In the genomic region with DNA sequence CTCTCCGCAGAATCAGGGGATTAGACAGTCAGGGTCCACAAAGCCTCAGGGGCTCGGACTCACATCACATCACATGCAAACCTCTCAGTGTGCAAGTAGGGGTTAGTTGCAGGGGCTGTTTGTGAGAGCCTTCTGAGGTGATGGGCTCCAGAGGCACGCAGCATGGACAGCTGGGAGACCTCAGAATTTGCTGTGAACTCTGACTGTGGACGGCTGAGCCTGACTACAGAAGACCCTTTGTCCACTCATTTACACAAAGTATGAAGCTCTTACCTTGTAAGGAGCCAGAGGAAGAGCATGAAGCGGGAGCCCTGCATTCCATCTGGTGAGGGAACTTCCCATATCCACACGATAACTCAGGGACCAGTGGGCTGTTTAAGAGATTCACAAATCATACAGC, we compare ENCODE assay signal across 29 mouse cellular contexts. TPM values are rescaled to one million over a fixed set of nuclear protein-coding genes. Genes with fewer than 3 reads are reported as not detected.
DNase-seq lines count a peak whose midpoint lies in the region; ATAC-seq and TF ChIP-seq lines count a peak whose summit lies in the region.
"Had no signal": no experiment of that assay in that cellular context is flagged by ENCODE, and none has a peak within 500 bp of the region (broad histone marks: within the 10 kb centered on the region; RNA-seq: fewer than 3 reads in every experiment).

No protein-coding gene starts in this region.

- no peak for ATAC-seq in forebrain, embryonic 12.5 days (ENCODE audit: low FRiP score)
- ATAC-seq in forebrain, embryonic 13.5 days = no peak
- ATAC-seq in lung, embryonic 14.5 days (ENCODE audit: insufficient read depth) = 0 out of 2 replicates have a peak, but pooled peaks have one; percentile 35
- no peak for ATAC-seq in embryonic facial prominence, embryonic 12.5 days (ENCODE audit: insufficient number of reproducible peaks, insufficient read depth, low FRiP score, low TSS enrichment)
- ATAC-seq in stomach, embryonic 15.5 days (ENCODE audit: insufficient read depth, low FRiP score, low read depth) = no peak
- no peak for ATAC-seq in hindbrain, postnatal 0 days
- ATAC-seq: inflammation-experienced regulatory T-cells, adult 6 months; liver, embryonic 12.5 days had no signal

- no peak for TF ChIP-seq CTCF in lung, embryonic 14.5 days (IDR thresholded peaks at IDR 0.05; ENCODE audit: low read depth)
- no peak for TF ChIP-seq CTCF in hindbrain, postnatal 0 days (IDR thresholded peaks at IDR 0.05; ENCODE audit: low read depth)

- no peaks in the 10 kb centered on the region for H3K9me3 ChIP-seq in forebrain, embryonic 12.5 days
- H3K9me3 ChIP-seq in forebrain, embryonic 13.5 days (replicated peaks) = no peaks in the 10 kb centered on the region
- no peaks in the 10 kb centered on the region for H3K9me3 ChIP-seq in lung, embryonic 14.5 days (ENCODE audit: low read depth, low read length)
- H3K9me3 ChIP-seq in embryonic facial prominence, embryonic 12.5 days = no peaks in the 10 kb centered on the region
- no peaks in the 10 kb centered on the region for H3K9me3 ChIP-seq in stomach, embryonic 15.5 days
- no peaks in the 10 kb centered on the region for H3K9me3 ChIP-seq in hindbrain, postnatal 0 days (ENCODE audit: low read length)
- H3K9me3 ChIP-seq: embryonic facial prominence, embryonic 15.5 days; G1E; heart, embryonic 15.5 days; limb, embryonic 12.5 days; liver, embryonic 12.5 days; midbrain, embryonic 12.5 days had no signal

- H3K4me3 ChIP-seq in forebrain, embryonic 12.5 days (replicated peaks) = no peak overlapping the region
- no peak overlapping the region for H3K4me3 ChIP-seq in forebrain, embryonic 13.5 days
- no peak overlapping the region for H3K4me3 ChIP-seq in lung, embryonic 14.5 days (ENCODE audit: low read depth, low read length)
- H3K4me3 ChIP-seq in embryonic facial prominence, embryonic 12.5 days = no peak overlapping the region
- no peak overlapping the region for H3K4me3 ChIP-seq in stomach, embryonic 15.5 days (replicated peaks)
- H3K4me3 ChIP-seq in hindbrain, postnatal 0 days (ENCODE audit: low read length) = no peak overlapping the region
- H3K4me3 ChIP-seq: embryonic facial prominence, embryonic 15.5 days; heart, embryonic 15.5 days; limb, embryonic 12.5 days; liver, embryonic 12.5 days; midbrain, embryonic 12.5 days had no signal

- H3K4me1 ChIP-seq in forebrain, embryonic 12.5 days = peaks cover 10% of the 10 kb centered on the region
- no peaks in the 10 kb centered on the region for H3K4me1 ChIP-seq in forebrain, embryonic 13.5 days
- H3K4me1 ChIP-seq in lung, embryonic 14.5 days (ENCODE audit: insufficient read depth) = no peaks in the 10 kb centered on the region
- peaks cover 33% of the 10 kb centered on the region for H3K4me1 ChIP-seq in embryonic facial prominence, embryonic 12.5 days
- H3K4me1 ChIP-seq in stomach, embryonic 15.5 days = no peaks in the 10 kb centered on the region
- H3K4me1 ChIP-seq in hindbrain, postnatal 0 days (ENCODE audit: insufficient read depth, low read length) = no peaks in the 10 kb centered on the region
- H3K4me1 ChIP-seq: heart, embryonic 15.5 days; liver, embryonic 12.5 days had no signal

- 53% methylated on average over 6 of the region's 6 CpGs for WGBS in forebrain, embryonic 12.5 days
- 44% methylated on average over 6 of the region's 6 CpGs for WGBS in forebrain, embryonic 13.5 days
- 25% methylated on average over 6 of the region's 6 CpGs for WGBS in lung, embryonic 14.5 days
- 25% methylated on average over 6 of the region's 6 CpGs for WGBS in embryonic facial prominence, embryonic 12.5 days
- 21% methylated on average over 6 of the region's 6 CpGs for WGBS in stomach, embryonic 15.5 days
- 55% methylated on average over 6 of the region's 6 CpGs for WGBS in hindbrain, postnatal 0 days

- H3K27me3 ChIP-seq in forebrain, embryonic 12.5 days = no peaks in the 10 kb centered on the region
- no peaks in the 10 kb centered on the region for H3K27me3 ChIP-seq in forebrain, embryonic 13.5 days
- H3K27me3 ChIP-seq in lung, embryonic 14.5 days (ENCODE audit: insufficient read depth, low read length) = no peaks in the 10 kb centered on the region
- no peaks in the 10 kb centered on the region for H3K27me3 ChIP-seq in embryonic facial prominence, embryonic 12.5 days
- H3K27me3 ChIP-seq in stomach, embryonic 15.5 days (replicated peaks) = no peaks in the 10 kb centered on the region
- H3K27me3 ChIP-seq in hindbrain, postnatal 0 days (ENCODE audit: insufficient read depth, low read length) = no peaks in the 10 kb centered on the region
- H3K27me3 ChIP-seq: embryonic facial prominence, embryonic 15.5 days; heart, embryonic 15.5 days; limb, embryonic 12.5 days; liver, embryonic 12.5 days; midbrain, embryonic 12.5 days had no signal

- H3K36me3 ChIP-seq in forebrain, embryonic 12.5 days (replicated peaks) = no peaks in the 10 kb centered on the region
- no peaks in the 10 kb centered on the region for H3K36me3 ChIP-seq in forebrain, embryonic 13.5 days (ENCODE audit: poor library complexity, severe bottlenecking)
- H3K36me3 ChIP-seq in lung, embryonic 14.5 days (ENCODE audit: insufficient read depth) = no peaks in the 10 kb centered on the region
- no peaks in the 10 kb centered on the region for H3K36me3 ChIP-seq in embryonic facial prominence, embryonic 12.5 days
- H3K36me3 ChIP-seq in stomach, embryonic 15.5 days = no peaks in the 10 kb centered on the region
- H3K36me3 ChIP-seq in hindbrain, postnatal 0 days (ENCODE audit: insufficient read depth, low read length) = no peaks in the 10 kb centered on the region
- H3K36me3 ChIP-seq: embryonic facial prominence, embryonic 15.5 days; G1E; heart, embryonic 15.5 days; limb, embryonic 12.5 days; liver, embryonic 12.5 days; midbrain, embryonic 12.5 days had no signal

- H3K9ac ChIP-seq in forebrain, embryonic 12.5 days = no peak overlapping the region
- H3K9ac ChIP-seq in forebrain, embryonic 13.5 days = no peak overlapping the region
- no peak overlapping the region for H3K9ac ChIP-seq in lung, embryonic 14.5 days
- no peak overlapping the region for H3K9ac ChIP-seq in embryonic facial prominence, embryonic 12.5 days
- no peak overlapping the region for H3K9ac ChIP-seq in stomach, embryonic 15.5 days
- H3K9ac ChIP-seq in hindbrain, postnatal 0 days (replicated peaks; ENCODE audit: low read length) = no peak overlapping the region
- H3K9ac ChIP-seq: embryonic facial prominence, embryonic 15.5 days; heart, embryonic 15.5 days; limb, embryonic 12.5 days; liver, embryonic 12.5 days; midbrain, embryonic 12.5 days had no signal

- no peak overlapping the region for H3K4me2 ChIP-seq in forebrain, embryonic 12.5 days
- no peak overlapping the region for H3K4me2 ChIP-seq in forebrain, embryonic 13.5 days
- no peak overlapping the region for H3K4me2 ChIP-seq in lung, embryonic 14.5 days
- no peak overlapping the region for H3K4me2 ChIP-seq in embryonic facial prominence, embryonic 12.5 days (replicated peaks)
- no peak overlapping the region for H3K4me2 ChIP-seq in stomach, embryonic 15.5 days
- no peak overlapping the region for H3K4me2 ChIP-seq in hindbrain, postnatal 0 days (ENCODE audit: low read depth, low read length)
- H3K4me2 ChIP-seq: embryonic facial prominence, embryonic 15.5 days; heart, embryonic 15.5 days; limb, embryonic 12.5 days; liver, embryonic 12.5 days; midbrain, embryonic 12.5 days had no signal

- H3K27ac ChIP-seq in forebrain, embryonic 12.5 days = 0 out of 2 replicates have a peak overlapping the region, but pooled peaks have one; percentile 13
- no peak overlapping the region for H3K27ac ChIP-seq in forebrain, embryonic 13.5 days
- no peak overlapping the region for H3K27ac ChIP-seq in lung, embryonic 14.5 days (ENCODE audit: low read depth)
- H3K27ac ChIP-seq in embryonic facial prominence, embryonic 12.5 days = 0 out of 2 replicates have a peak overlapping the region, but pooled peaks have one; percentile 43
- peak overlapping the region; percentile 48; the same call in 1 of the 2 replicates for H3K27ac ChIP-seq in stomach, embryonic 15.5 days
- H3K27ac ChIP-seq in hindbrain, postnatal 0 days = no peak overlapping the region
- H3K27ac ChIP-seq: embryonic facial prominence, embryonic 15.5 days; heart, embryonic 15.5 days; limb, embryonic 12.5 days; liver, embryonic 12.5 days; midbrain, embryonic 12.5 days had no signal

- DNase-seq in lung, embryonic 14.5 days = peak; percentile 12
- no peak for DNase-seq in lung, postnatal 10 days
- DNase-seq in left cerebral cortex, postnatal 14 days (ENCODE audit: low spot score in 2 of 2) = no peak
- no peak for DNase-seq in hindbrain, postnatal 0 days (ENCODE audit: low spot score)
- DNase-seq: adrenal gland, postnatal 36 days; cerebellum, adult 18-20 months; cerebellum, postnatal 36 days; gastrocnemius, postnatal 10 days; heart, adult 18-20 months; heart, postnatal 4 days; kidney, postnatal 14 days; lung, adult 2 months; lung, postnatal 4 days; right cerebral cortex, adult 18-20 months; thymus, postnatal 4 days had no signal

- intact Hi-C loops in left cerebral cortex, postnatal 14 days (cut with DNase I) = no loop called here

RNA-seq across cellular contexts. Expression of gene Gm10803, which starts 5.3 kb away (rescaled TPM):
- polyA plus RNA-seq in forebrain, embryonic 12.5 days (2016; fragmentation: Nextera tagmentation; extraction: Ambion mirVana) = not detected in 2 replicates
- not detected in 2 replicates for polyA plus RNA-seq in forebrain, embryonic 13.5 days (2015; fragmentation: Nextera tagmentation; extraction: Ambion mirVana)
- not detected in 2 replicates for polyA plus RNA-seq in lung, embryonic 14.5 days (2014; fragmentation: Nextera tagmentation; extraction: Ambion mirVana)
- polyA plus RNA-seq in embryonic facial prominence, embryonic 12.5 days (2016; fragmentation: Nextera tagmentation; extraction: Ambion mirVana) = not detected in 2 replicates
- polyA plus RNA-seq in stomach, embryonic 15.5 days (2015; fragmentation: Nextera tagmentation; extraction: Ambion mirVana) = not detected in 2 replicates
- total RNA-seq in left cerebral cortex, postnatal 14 days (2021) = not detected
- total RNA-seq in hindbrain, postnatal 0 days (2014; rRNA removed) = not detected in 2 replicates
- not detected in 2 replicates for polyA plus RNA-seq in hindbrain, postnatal 0 days (2015; fragmentation: Nextera tagmentation; extraction: Ambion mirVana)
- total RNA-seq: adrenal gland, postnatal 36 days; G1E; gastrocnemius, postnatal 10 days; heart, adult 18-20 months; heart, postnatal 4 days; left cerebral cortex, adult 18-20 months; monocyte, adult 5-6 weeks had no signal
- polyA plus RNA-seq: embryonic facial prominence, embryonic 15.5 days; G1E; heart, embryonic 15.5 days; inflammation-experienced regulatory T-cells, adult 6 months; limb, embryonic 12.5 days; liver, embryonic 12.5 days; lung, adult 2 months; midbrain, embryonic 12.5 days; neural tube, embryonic 11.5 days had no signal

Comparison
In these comparisons a context has a peak if more than half of its experiments do, and no peak if none do; other contexts are left out.
1. H3K27ac ChIP-seq: peak in forebrain, embryonic 12.5 days (single experiment), embryonic facial prominence, embryonic 12.5 days (single experiment) and stomach, embryonic 15.5 days (single experiment); none in forebrain, embryonic 13.5 days (single experiment), lung, embryonic 14.5 days (single experiment) and hindbrain, postnatal 0 days (single experiment).